Mouse (Mus musculus) erythroblast, embryonic 14.5 days (primary cell): ENCODE data around the gene Dcxr. TPM values are rescaled to one million over a fixed set of nuclear protein-coding genes. Genes with fewer than 3 reads are reported as not detected.
A peak's percentile ranks its signal among the peaks of the same experiment; 100 is the strongest.

Experiments used
- H3K27me3 ChIP-seq: 2 replicates; pipeline ENCODE4 v1.6.1; 2012; ENCODE audit warnings: inconsistent platforms; ENCODE audit not compliant: control insufficient read depth
- H3K36me3 ChIP-seq: 2 replicates; pipeline ENCODE4 v1.6.1; 2012; ENCODE audit warnings: mild to moderate bottlenecking, inconsistent platforms; ENCODE audit not compliant: control insufficient read depth
- H3K4me1 ChIP-seq: 2 replicates; pipeline ENCODE4 v1.6.1; 2012; ENCODE audit warnings: inconsistent platforms; ENCODE audit not compliant: control insufficient read depth
- H3K4me3 ChIP-seq: replicated peaks from 2 replicates; pipeline ENCODE3; 2012; ENCODE audit warnings: moderate library complexity, mild to moderate bottlenecking, inconsistent platforms
- H3K9me3 ChIP-seq: 2 replicates; pipeline ENCODE4 v1.6.1; 2012; ENCODE audit warnings: low read length, inconsistent platforms, mixed read lengths; ENCODE audit not compliant: control insufficient read depth
- GATA1 ChIP-seq: IDR thresholded peaks from 2 replicates; pipeline ENCODE4 v1.6.1; 2012; ENCODE audit warnings: low read length, inconsistent platforms, mixed read lengths
- TAL1 ChIP-seq: IDR thresholded peaks from 3 replicates; pipeline ENCODE4 v1.6.1; 2012; ENCODE audit warnings: low read length, inconsistent platforms, mixed read lengths
- polyA plus RNA-seq: library from polyadenylated mRNA; stranded (reverse); fragments of >175 nt; gene quantifications from 2 replicates; pipeline ENCODE4 v1.2.3, GENCODE M21; 2012

The Dcxr gene
- polyA plus RNA-seq, 1 experiment, result 0.66 TPM

GRCm38 (mm10) chr11:120722761-120723382 is 4.2 kb downstream of the Dcxr start:
- H3K4me1 ChIP-seq, result peaks cover 31% of the 10 kb centered on the region
- no peaks in the 10 kb centered on the region; the same call in 1 of the 2 replicates for H3K9me3 ChIP-seq
- TF ChIP-seq TAL1 (no peak), GATA1 (no peak)
- peaks cover 31% of the 10 kb centered on the region for H3K27me3 ChIP-seq
- H3K4me3 ChIP-seq, result no peak overlapping the region
- H3K36me3 ChIP-seq, result peaks cover 22% of the 10 kb centered on the region

GRCm38 (mm10) chr11:120722067-120722630 is 4.9 kb downstream of the Dcxr start:
- H3K4me3 ChIP-seq, result no peak overlapping the region
- H3K4me1 ChIP-seq, result peaks cover 29% of the 10 kb centered on the region
- TF ChIP-seq GATA1, result no peak
- no peak for TF ChIP-seq TAL1
- H3K9me3 ChIP-seq, result no peaks in the 10 kb centered on the region; the same call in 1 of the 2 replicates
- H3K27me3 ChIP-seq, result peaks cover 31% of the 10 kb centered on the region
- peaks cover 29% of the 10 kb centered on the region for H3K36me3 ChIP-seq

- Histone ChIP-seq H3K9me3 (no peaks in the 10 kb centered on the region; the same call in 1 of the 2 replicates), H3K4me3 (peak within 1 kb of the TSS; percentile 40), H3K36me3 (peaks cover 36% of the 10 kb centered on the region), H3K27me3 (peaks cover 31% of the 10 kb centered on the region), H3K4me1 (peaks cover 22% of the 10 kb centered on the region)
- TF ChIP-seq GATA1 (no peak), TAL1 (no peak)
Observed at GRCm38 (mm10) chr11:120721124-120722066, 5.7 kb downstream of the Dcxr start, which contains the start of gene Rac3. TSS of gene Rac3 (plus strand) at chr11:120721470.

- no peaks in the 10 kb centered on the region; the same call in 1 of the 2 replicates for H3K9me3 ChIP-seq
- no peak overlapping the region for H3K4me3 ChIP-seq
- H3K36me3 ChIP-seq, result peaks cover 41% of the 10 kb centered on the region
- peaks cover 31% of the 10 kb centered on the region for H3K27me3 ChIP-seq
- TF ChIP-seq TAL1, result no peak
- TF ChIP-seq GATA1, result no peak
- peaks cover 19% of the 10 kb centered on the region for H3K4me1 ChIP-seq
Observed at GRCm38 (mm10) chr11:120720450-120720849, 6.6 kb downstream of the Dcxr start.

GRCm38 (mm10) chr11:120719841-120720376 is 7.2 kb downstream of the Dcxr start:
- peaks cover 46% of the 10 kb centered on the region for H3K36me3 ChIP-seq
- TF ChIP-seq GATA1, result no peak
- TF ChIP-seq TAL1, result no peak
- peaks cover 24% of the 10 kb centered on the region for H3K4me1 ChIP-seq
- H3K9me3 ChIP-seq, result no peaks in the 10 kb centered on the region; the same call in 1 of the 2 replicates
- no peak overlapping the region for H3K4me3 ChIP-seq
- peaks cover 31% of the 10 kb centered on the region for H3K27me3 ChIP-seq

- peaks cover 31% of the 10 kb centered on the region for H3K27me3 ChIP-seq
- H3K9me3 ChIP-seq, result no peaks in the 10 kb centered on the region; the same call in 1 of the 2 replicates
- TF ChIP-seq TAL1 (no peak), GATA1 (no peak)
- peaks cover 47% of the 10 kb centered on the region for H3K36me3 ChIP-seq
- H3K4me1 ChIP-seq, result peaks cover 31% of the 10 kb centered on the region
- no peak overlapping the region for H3K4me3 ChIP-seq
Observed at GRCm38 (mm10) chr11:120719242-120719641, 7.8 kb downstream of the Dcxr start.

- H3K9me3 ChIP-seq, result no peaks in the 10 kb centered on the region
- TF ChIP-seq GATA1 (no peak), TAL1 (no peak)
- no peak overlapping the region for H3K4me3 ChIP-seq
- peaks cover 35% of the 10 kb centered on the region for H3K4me1 ChIP-seq
- peaks cover 66% of the 10 kb centered on the region for H3K36me3 ChIP-seq
- peaks cover 3% of the 10 kb centered on the region for H3K27me3 ChIP-seq
Observed at GRCm38 (mm10) chr11:120715131-120715530, 11.9 kb downstream of the Dcxr start.

- no peak for TF ChIP-seq GATA1
- no peak for TF ChIP-seq TAL1
- H3K27me3 ChIP-seq, result no peaks in the 10 kb centered on the region
- peaks cover 35% of the 10 kb centered on the region for H3K4me1 ChIP-seq
- peaks cover 67% of the 10 kb centered on the region for H3K36me3 ChIP-seq
- peak overlapping the region; percentile 81 for H3K4me3 ChIP-seq
- no peaks in the 10 kb centered on the region for H3K9me3 ChIP-seq
Observed at GRCm38 (mm10) chr11:120714546-120714945, 12.5 kb downstream of the Dcxr start.
